Mouse (Mus musculus) spleen, adult 2 months (tissue): ENCODE measurements around the gene Lrba.

ENCODE experiments used
- CTCF ChIP-seq: fragments of 200-500 bp; IDR thresholded peaks from 2 replicates; pipeline ENCODE4 v1.5.1; 2011; ENCODE audit warnings: mild to moderate bottlenecking, inconsistent platforms; ENCODE audit not compliant: insufficient read depth, insufficient read length, insufficient replicate concordance; ENCODE audit errors: extremely low read depth
- POLR2A ChIP-seq: fragments of 200-500 bp; IDR thresholded peaks from 2 replicates; pipeline ENCODE4 v1.6.1; 2011; ENCODE audit warnings: low read depth, low read length, inconsistent platforms

DNA sequence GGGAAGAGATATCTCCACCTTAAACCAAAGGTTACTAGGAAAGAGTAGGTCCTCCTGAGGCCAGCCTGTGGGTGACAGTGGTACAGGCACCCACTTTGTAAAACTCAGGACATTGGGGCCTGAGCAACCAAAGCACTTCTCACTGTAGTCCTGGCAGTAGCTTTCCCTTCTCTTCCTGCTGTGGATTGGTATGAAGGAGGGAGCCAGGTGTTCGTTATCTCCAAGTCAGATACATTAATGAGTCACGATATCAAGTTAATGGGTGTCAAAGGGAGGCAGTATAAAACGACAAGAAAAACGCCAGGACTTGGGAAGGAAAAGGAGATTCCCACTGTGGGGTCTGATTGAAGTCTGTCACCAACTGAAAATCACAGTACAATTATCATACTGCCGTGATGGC, 43.4 kb upstream of the Lrba start:
- TF ChIP-seq CTCF, result no peak
- no peak for TF ChIP-seq POLR2A
